Mouse (Mus musculus): ENCODE results near the gene Slc25a13. TPM values are rescaled to one million over a fixed set of nuclear protein-coding genes. Genes with fewer than 3 reads are reported as not detected.

Slc25a13 gene
- polyA plus RNA-seq, 1 experiment from 2014 or later, result 35.0 TPM

DNA sequence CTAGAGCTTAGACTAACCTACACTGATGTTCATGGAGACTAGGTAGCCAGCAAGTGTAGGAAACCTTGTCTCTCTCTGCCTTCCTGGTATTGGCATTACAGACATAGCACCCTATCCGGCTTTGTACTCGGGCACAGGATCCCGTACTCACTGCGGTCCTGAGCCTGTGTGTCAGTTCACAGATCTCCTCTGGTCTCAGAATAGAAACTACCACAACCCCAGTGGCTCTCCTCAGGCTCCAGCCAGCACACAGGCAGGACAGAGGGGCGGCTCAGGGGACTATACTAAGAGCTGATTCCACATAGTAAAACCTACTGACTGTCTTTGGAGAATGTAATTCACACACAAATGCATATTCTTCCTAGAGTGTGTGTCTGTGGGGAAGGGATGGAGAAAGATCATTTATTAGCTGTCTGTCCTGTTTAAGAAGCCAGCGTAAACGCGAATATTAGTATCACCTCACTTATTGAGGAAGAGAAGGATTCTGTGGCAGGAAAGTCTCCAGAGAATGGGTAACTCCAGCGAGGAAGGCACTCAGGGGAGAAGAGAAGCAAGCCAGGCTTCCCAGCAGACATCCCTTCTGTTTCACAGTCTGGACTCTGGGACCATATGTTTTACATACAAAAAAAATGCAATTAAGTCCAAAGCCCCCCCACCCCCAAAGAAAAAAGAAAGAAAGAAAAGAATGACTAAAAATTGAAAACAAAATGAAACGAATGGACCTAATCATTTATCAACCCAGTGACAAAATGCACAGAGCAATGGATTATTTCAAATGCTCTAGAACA lies 49.4 kb downstream of the Slc25a13 start:
- no peaks in the 10 kb centered on the region for H3K27me3 ChIP-seq
- H3K9ac ChIP-seq, result no peak overlapping the region
- H3K36me3 ChIP-seq (replicated peaks), result peaks cover 5% of the 10 kb centered on the region; the same call in 1 of the 2 replicates
- no peak overlapping the region for H3K4me3 ChIP-seq (replicated peaks)
- no peak for ATAC-seq (ENCODE audit: insufficient read depth)
- WGBS (ENCODE audit: insufficient replicate concordance), result 79% methylated on average over 10 of the region's 10 CpGs
- no peak overlapping the region for H3K4me2 ChIP-seq
- no peaks in the 10 kb centered on the region for H3K9me3 ChIP-seq (replicated peaks)
- H3K4me1 ChIP-seq (replicated peaks), result no peaks in the 10 kb centered on the region
- H3K27ac ChIP-seq (replicated peaks), result no peak overlapping the region

DNA sequence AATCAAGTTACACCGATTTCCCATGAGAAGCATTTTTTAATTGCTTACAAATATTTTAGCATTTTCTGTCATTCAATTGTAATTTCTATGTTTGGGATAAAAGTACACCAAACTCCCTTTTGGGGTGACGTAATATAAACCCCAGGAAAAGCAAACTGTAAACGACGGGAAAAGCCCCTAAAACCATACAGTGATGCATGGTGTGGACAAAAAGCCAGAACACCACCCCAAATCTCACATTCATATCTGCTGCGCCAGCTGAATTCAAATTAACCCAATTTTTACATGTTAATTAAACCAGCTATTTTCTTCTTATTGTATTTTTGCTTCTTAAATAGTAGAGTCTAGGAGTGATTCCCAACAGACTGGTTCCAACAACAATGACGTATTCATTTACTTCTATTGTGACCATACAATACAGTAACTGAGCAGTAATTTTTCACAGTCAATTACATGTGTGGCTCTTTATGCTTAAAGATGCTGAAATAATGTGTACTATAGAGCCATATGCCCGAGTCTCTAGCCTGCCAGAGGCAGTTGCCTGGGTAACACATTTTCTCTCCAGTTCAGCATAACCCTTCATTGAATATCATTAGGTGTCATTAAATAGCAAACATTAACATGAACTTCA lies 53.9 kb downstream of the Slc25a13 start:
- peaks cover 5% of the 10 kb centered on the region; the same call in 1 of the 2 replicates for H3K36me3 ChIP-seq (replicated peaks)
- H3K27ac ChIP-seq (replicated peaks), result no peak overlapping the region
- 78% methylated on average over 7 of the region's 7 CpGs for WGBS (ENCODE audit: insufficient replicate concordance)
- H3K9me3 ChIP-seq (replicated peaks), result no peaks in the 10 kb centered on the region
- no peak overlapping the region for H3K4me2 ChIP-seq
- no peak for ATAC-seq (ENCODE audit: insufficient read depth)
- H3K27me3 ChIP-seq, result no peaks in the 10 kb centered on the region
- no peak overlapping the region for H3K9ac ChIP-seq
- no peak overlapping the region for H3K4me3 ChIP-seq (replicated peaks)
- no peaks in the 10 kb centered on the region for H3K4me1 ChIP-seq (replicated peaks)

DNA sequence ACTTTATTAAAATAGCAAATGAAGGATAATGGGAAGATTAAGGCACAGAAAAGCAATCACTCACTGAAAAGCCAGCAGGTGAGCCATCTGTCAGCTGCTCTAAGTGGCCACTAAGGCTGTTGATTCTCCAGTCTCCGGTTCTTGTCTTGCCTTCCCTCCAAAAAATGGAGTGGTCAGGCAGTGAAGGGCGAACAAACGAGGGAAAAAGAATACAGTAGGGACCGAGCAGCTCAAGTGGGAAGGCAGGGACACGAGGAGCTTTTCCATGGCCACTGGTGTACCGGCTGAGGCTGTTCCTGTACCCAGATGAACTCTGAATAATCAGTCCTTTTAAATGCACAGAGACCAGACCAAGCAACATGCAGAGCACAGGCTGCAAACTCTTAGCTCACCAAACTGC lies 54.8 kb downstream of the Slc25a13 start:
- Histone ChIP-seq H3K27me3 (no peaks in the 10 kb centered on the region), H3K36me3 (replicated peaks) (peaks cover 3% of the 10 kb centered on the region; the same call in 1 of the 2 replicates), H3K9me3 (replicated peaks) (no peaks in the 10 kb centered on the region), H3K9ac (no peak overlapping the region), H3K4me1 (replicated peaks) (no peaks in the 10 kb centered on the region), H3K4me3 (replicated peaks) (no peak overlapping the region), H3K4me2 (no peak overlapping the region), H3K27ac (replicated peaks) (no peak overlapping the region)
- ATAC-seq (ENCODE audit: insufficient read depth), result no peak
- WGBS (ENCODE audit: insufficient replicate concordance), result 79% methylated on average over 6 of the region's 6 CpGs

DNA sequence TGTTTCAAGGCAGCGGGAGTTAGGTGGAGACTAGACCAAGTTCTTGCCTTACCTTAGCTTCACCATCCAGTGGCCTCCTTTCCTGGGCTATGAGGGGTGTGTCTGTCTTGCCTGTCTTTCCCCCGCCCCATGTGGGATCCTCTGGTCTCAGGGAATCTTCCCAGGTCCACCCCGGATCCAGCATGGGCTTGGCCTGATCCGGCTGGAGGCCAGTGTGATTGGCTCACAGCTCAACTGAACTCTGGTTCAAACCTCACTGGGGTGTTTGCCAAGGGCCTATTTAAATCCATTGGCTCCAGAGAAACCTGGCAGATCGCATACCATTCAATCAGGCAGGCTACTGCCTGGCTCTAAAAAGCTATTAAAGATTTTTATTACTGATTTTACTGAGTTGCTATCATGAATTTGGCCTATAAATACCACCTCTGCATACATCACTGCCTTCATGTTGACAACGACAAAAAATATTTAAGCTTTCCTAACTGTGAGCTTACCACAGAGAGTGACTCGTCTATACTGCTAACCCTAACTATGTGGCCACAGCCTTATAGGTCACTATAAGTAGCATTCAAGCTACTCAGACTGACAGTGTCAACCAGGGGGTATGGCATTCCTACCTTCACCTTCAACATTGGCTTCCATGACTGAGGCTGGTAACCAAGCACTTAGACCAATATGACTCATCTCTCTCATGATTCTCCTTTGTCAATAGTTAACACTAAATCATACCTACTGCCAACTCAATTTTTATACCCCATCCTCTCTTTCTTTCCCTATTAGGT lies 56.1 kb downstream of the Slc25a13 start:
- H3K27me3 ChIP-seq, result no peaks in the 10 kb centered on the region
- H3K4me1 ChIP-seq (replicated peaks), result no peaks in the 10 kb centered on the region
- H3K4me2 ChIP-seq, result no peak overlapping the region
- no peaks in the 10 kb centered on the region for H3K36me3 ChIP-seq (replicated peaks)
- H3K4me3 ChIP-seq (replicated peaks), result no peak overlapping the region
- H3K9me3 ChIP-seq (replicated peaks), result no peaks in the 10 kb centered on the region
- 65% methylated on average over 7 of the region's 7 CpGs for WGBS (ENCODE audit: insufficient replicate concordance)
- no peak overlapping the region for H3K27ac ChIP-seq (replicated peaks)
- no peak for ATAC-seq (ENCODE audit: insufficient read depth)
- no peak overlapping the region for H3K9ac ChIP-seq

DNA sequence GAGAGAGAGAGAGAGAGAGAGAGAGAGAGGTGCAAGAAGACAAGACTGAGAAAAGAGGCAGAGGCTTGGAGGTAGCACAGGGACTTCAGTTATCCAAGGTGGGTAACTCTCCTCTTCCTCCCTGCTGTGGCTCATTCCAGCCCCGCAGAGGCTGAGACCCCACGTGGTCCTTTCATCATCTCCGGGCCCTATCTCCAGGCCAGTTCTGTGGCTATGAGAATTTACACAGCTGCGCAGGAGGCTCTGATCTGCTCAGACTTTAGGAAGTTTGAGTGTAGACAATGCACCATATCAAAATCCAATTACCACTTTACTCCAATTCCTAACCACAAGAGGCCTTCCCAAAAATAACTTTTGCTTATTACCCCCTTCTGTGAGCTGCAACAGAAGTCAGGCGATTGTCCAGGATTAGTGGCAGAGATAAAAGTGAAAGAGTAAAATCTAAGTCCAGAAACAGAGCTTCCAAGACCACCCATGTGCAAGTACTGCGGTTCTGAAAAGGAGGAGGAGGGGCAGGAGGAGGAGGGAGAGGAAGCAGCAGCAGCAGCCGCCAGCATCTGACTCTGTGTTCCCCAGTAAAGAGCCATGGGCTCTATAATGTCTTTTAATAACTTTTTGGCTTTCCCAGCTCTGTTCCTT lies 57.6 kb downstream of the Slc25a13 start:
- Histone ChIP-seq H3K36me3 (replicated peaks) (no peaks in the 10 kb centered on the region), H3K9me3 (replicated peaks) (no peaks in the 10 kb centered on the region), H3K4me1 (replicated peaks) (no peaks in the 10 kb centered on the region), H3K27me3 (no peaks in the 10 kb centered on the region), H3K27ac (replicated peaks) (no peak overlapping the region), H3K9ac (no peak overlapping the region), H3K4me2 (no peak overlapping the region), H3K4me3 (replicated peaks) (no peak overlapping the region)
- ATAC-seq (ENCODE audit: insufficient read depth), result no peak
- 48% methylated on average over 7 of the region's 7 CpGs for WGBS (ENCODE audit: insufficient replicate concordance)

DNA sequence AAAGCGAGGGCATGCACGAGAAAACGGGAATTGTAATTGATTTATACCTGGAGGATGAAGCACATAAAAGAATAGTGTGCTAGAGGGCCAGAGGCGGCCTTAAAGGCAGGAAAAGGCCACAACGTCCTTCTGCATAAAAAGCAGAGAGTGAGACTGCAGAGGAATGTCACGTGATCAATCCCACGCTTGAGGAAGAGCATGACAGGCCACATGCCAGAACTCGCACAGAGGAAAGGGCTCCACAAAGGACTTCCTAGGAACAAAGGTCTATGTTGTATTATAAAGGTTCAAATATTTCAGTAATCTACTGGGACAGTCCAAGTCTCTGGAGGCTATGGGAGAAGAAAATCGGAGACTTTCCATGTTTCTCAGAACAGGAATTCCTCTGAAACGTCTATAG lies 63.5 kb downstream of the Slc25a13 start:
- ATAC-seq (ENCODE audit: insufficient read depth), result no peak
- Histone ChIP-seq H3K9ac (no peak overlapping the region), H3K4me2 (no peak overlapping the region), H3K27ac (replicated peaks) (no peak overlapping the region), H3K36me3 (replicated peaks) (no peaks in the 10 kb centered on the region), H3K27me3 (no peaks in the 10 kb centered on the region), H3K4me1 (replicated peaks) (no peaks in the 10 kb centered on the region; the same call in 1 of the 2 replicates), H3K4me3 (replicated peaks) (no peak overlapping the region), H3K9me3 (replicated peaks) (no peaks in the 10 kb centered on the region)
- WGBS (ENCODE audit: insufficient replicate concordance), result 56% methylated on average over 10 of the region's 10 CpGs

DNA sequence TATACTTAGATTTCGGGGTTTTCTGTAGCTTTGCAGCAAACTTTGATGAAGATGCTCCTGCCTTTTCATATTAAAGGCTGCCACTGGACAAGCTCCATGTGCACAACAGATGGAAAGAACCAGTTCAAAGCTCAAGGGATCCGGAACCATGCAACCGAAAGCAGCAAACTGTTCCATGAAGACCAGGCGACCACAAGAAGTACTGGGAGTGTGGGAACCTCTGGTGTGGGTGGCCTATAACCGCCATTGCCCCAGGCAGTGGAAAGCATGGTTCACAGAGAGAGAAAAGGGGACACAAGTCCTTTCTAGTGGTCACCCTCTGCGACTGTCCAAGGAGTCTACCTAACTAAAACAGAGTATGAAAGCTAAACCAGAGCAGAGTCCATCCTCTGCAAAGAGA lies 66.2 kb downstream of the Slc25a13 start:
- peaks cover 6% of the 10 kb centered on the region; the same call in 1 of the 2 replicates for H3K36me3 ChIP-seq (replicated peaks)
- no peak overlapping the region for H3K4me2 ChIP-seq
- no peak overlapping the region for H3K9ac ChIP-seq
- H3K27me3 ChIP-seq, result no peaks in the 10 kb centered on the region
- H3K9me3 ChIP-seq (replicated peaks), result no peaks in the 10 kb centered on the region
- no peak for ATAC-seq (ENCODE audit: insufficient read depth)
- H3K4me1 ChIP-seq (replicated peaks), result no peaks in the 10 kb centered on the region; the same call in 1 of the 2 replicates
- 77% methylated on average over 6 of the region's 6 CpGs for WGBS (ENCODE audit: insufficient replicate concordance)
- no peak overlapping the region for H3K4me3 ChIP-seq (replicated peaks)
- no peak overlapping the region for H3K27ac ChIP-seq (replicated peaks)

DNA sequence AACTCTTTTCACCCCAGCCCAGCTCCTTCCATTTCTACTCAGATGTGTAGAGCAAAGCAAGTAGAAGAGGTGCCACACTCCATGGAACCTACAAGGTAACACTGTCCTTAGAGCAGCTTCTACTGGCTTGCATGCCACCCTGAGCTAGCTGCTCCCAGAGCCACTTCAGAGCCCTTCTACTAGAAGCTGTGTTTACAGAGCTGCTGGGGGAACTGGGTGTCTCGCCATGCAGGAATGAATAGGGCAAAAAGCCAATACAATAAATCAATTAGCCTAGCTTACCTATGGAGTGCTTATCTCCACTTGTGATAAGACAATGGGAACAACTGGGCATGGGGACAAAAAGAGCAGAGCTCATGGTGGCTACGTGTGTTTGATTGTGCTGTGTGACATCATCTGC lies 67.2 kb downstream of the Slc25a13 start:
- Histone ChIP-seq H3K36me3 (replicated peaks) (peaks cover 8% of the 10 kb centered on the region; the same call in 1 of the 2 replicates), H3K9ac (no peak overlapping the region), H3K9me3 (replicated peaks) (no peaks in the 10 kb centered on the region), H3K4me1 (replicated peaks) (no peaks in the 10 kb centered on the region; the same call in 1 of the 2 replicates), H3K27ac (replicated peaks) (no peak overlapping the region), H3K4me2 (no peak overlapping the region), H3K4me3 (replicated peaks) (no peak overlapping the region), H3K27me3 (no peaks in the 10 kb centered on the region)
- 56% methylated on average over 2 of the region's 2 CpGs for WGBS (ENCODE audit: insufficient replicate concordance)
- ATAC-seq (ENCODE audit: insufficient read depth), result peak; percentile 42; the same call in 1 of the 2 replicates

DNA sequence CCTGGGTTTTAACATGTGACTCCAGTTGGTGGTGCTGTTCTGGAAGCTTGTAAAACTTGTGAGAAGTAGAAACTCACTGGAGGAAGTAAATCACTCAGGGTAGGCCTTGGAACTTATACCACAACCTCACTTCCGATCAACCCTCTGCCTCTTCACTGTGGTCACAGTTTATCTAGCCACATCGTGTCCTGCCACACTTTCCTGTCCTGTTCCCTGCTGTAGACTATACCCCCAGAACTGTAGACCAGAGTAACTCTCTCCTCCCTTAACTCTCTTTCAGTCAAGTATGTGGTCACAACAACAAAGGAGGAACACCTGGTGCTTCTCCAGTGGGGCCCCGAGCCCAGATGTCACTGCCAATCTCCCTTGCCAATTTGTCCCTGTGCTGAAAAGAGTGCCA lies 67.6 kb downstream of the Slc25a13 start:
- ATAC-seq (ENCODE audit: insufficient read depth), result no peak
- H3K4me2 ChIP-seq, result no peak overlapping the region
- H3K9me3 ChIP-seq (replicated peaks), result no peaks in the 10 kb centered on the region
- H3K4me3 ChIP-seq (replicated peaks), result no peak overlapping the region
- H3K4me1 ChIP-seq (replicated peaks), result no peaks in the 10 kb centered on the region; the same call in 1 of the 2 replicates
- WGBS (ENCODE audit: insufficient replicate concordance), result 34% methylated on average over 3 of the region's 3 CpGs
- H3K27ac ChIP-seq (replicated peaks), result no peak overlapping the region
- no peak overlapping the region for H3K9ac ChIP-seq
- H3K27me3 ChIP-seq, result no peaks in the 10 kb centered on the region
- H3K36me3 ChIP-seq (replicated peaks), result peaks cover 8% of the 10 kb centered on the region; the same call in 1 of the 2 replicates

DNA sequence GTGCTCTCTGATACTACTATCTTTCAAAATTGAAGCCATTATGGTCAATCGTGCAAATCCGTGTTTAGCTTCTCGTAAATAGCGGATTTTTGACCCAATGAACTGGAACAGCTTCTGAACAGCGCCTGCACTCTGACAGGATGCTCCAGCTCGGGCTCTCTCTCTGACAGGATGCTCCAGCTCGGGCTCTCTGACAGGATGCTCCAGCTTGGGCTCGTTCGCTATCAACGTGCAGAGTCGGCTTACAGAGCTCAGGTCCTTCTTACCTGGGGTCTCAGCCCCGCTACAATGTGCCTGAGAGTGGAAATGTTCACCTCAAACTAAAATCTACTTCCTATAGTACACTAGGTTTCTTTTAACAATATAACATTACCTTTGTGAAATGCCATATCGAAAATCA lies 71.6 kb downstream of the Slc25a13 start:
- Histone ChIP-seq H3K4me2 (no peak overlapping the region), H3K4me3 (replicated peaks) (no peak overlapping the region), H3K9ac (no peak overlapping the region), H3K9me3 (replicated peaks) (no peaks in the 10 kb centered on the region), H3K36me3 (replicated peaks) (peaks cover 8% of the 10 kb centered on the region; the same call in 1 of the 2 replicates), H3K27me3 (no peaks in the 10 kb centered on the region), H3K4me1 (replicated peaks) (no peaks in the 10 kb centered on the region; the same call in 1 of the 2 replicates), H3K27ac (replicated peaks) (no peak overlapping the region)
- no peak for ATAC-seq (ENCODE audit: insufficient read depth)
- WGBS (ENCODE audit: insufficient replicate concordance), result 76% methylated on average over 13 of the region's 13 CpGs

Measured in liver, embryonic 15.5 days (tissue).